Mouse (Mus musculus): ENCODE data around the gene Maml3. TPM values are rescaled to one million over a fixed set of nuclear protein-coding genes. Genes with fewer than 3 reads are reported as not detected.

Maml3 gene
- polyA plus RNA-seq, 1 experiment from 2014 or later, result 1.5 TPM

DNA sequence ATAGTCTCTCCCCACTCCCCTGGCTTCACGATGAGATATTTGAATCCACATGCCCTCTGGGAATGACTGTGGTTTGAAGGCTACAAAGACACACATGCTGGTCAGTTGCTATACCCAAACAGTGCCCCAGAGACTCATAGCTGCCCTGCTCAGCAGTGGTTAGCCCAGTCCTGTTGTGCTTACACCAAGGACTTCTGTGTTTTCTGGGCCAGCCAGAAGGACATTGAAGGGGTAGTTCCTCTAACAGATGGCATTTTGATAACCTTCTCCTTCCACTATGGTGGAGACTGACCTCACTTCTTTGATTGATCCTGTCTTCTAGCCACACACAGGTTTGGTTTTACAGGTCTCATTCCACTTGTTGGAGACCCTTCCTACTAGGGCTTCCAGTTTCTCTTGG, 189.5 kb downstream of the Maml3 start:
- H3K27ac ChIP-seq, result peak overlapping the region; percentile 58; the same call in 1 of the 2 replicates

DNA sequence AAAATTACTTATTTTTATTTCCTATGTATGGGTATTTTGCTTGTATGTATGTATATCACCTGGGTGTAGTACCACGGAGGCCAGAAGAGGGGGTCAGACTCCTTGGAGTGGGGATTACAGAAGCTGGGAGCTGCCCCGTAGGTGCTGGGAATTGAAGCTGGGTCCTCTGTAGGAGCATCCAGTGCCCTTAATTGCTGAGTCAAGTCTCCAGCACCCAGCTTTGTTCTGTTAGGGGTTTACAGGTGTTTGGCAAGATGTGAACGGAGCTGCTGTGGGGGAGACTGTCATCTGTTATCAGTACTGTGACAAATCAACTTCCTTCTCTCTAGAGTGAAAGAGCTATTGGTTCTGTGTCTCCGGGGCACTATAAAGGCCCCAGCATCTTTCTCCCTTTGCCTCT, 190.0 kb downstream of the Maml3 start:
- Histone ChIP-seq H3K4me3 (no peak overlapping the region), H3K27me3 (replicated peaks) (no peaks in the 10 kb centered on the region), H3K4me2 (no peak overlapping the region), H3K9ac (no peak overlapping the region), H3K9me3 (replicated peaks) (no peaks in the 10 kb centered on the region), H3K4me1 (peaks cover 26% of the 10 kb centered on the region), H3K36me3 (no peaks in the 10 kb centered on the region), H3K27ac (no peak overlapping the region)
- 46% methylated on average over 4 of the region's 4 CpGs for WGBS (ENCODE audit: insufficient replicate concordance)
- no peak for ATAC-seq

More for the DNA sequence above, 189.5 kb downstream of the Maml3 start:
- peak overlapping the region; percentile 12; the same call in 1 of the 2 replicates for H3K4me2 ChIP-seq
- H3K27me3 ChIP-seq (replicated peaks), result no peaks in the 10 kb centered on the region
- no peak overlapping the region for H3K4me3 ChIP-seq
- 63% methylated on average over 1 of the region's 1 CpGs for WGBS (ENCODE audit: insufficient replicate concordance)
- H3K36me3 ChIP-seq, result no peaks in the 10 kb centered on the region
- no peaks in the 10 kb centered on the region for H3K9me3 ChIP-seq (replicated peaks)
- 0 out of 2 replicates have a peak, but pooled peaks have one; percentile 8 for ATAC-seq
- H3K4me1 ChIP-seq, result peaks cover 26% of the 10 kb centered on the region
- H3K9ac ChIP-seq, result no peak overlapping the region

DNA sequence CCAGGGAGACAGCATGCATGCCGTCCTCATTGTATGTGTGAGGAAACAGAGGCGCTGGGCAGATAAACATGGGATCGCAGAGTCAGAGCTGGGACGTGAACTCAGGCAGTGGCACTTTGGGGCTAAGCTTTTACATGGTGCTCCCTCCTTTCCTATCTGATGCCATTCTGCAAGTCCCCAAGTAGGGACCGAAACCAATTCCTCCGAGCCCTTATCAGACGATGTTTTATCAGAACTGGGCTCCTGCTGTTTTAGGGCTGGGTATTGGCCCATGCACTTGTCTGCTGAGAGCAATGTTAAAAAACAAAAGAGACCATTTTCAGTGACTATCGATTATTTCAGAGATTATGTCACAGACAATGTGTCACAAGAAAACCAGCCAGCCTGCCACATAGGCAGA, 191.4 kb downstream of the Maml3 start:
- 47% methylated on average over 8 of the region's 8 CpGs for WGBS (ENCODE audit: insufficient replicate concordance)
- ATAC-seq, result no peak
- Histone ChIP-seq H3K4me1 (peaks cover 26% of the 10 kb centered on the region), H3K27ac (no peak overlapping the region), H3K27me3 (replicated peaks) (no peaks in the 10 kb centered on the region), H3K4me2 (no peak overlapping the region), H3K9ac (no peak overlapping the region), H3K4me3 (no peak overlapping the region), H3K36me3 (no peaks in the 10 kb centered on the region), H3K9me3 (replicated peaks) (no peaks in the 10 kb centered on the region)

- Histone ChIP-seq H3K27ac (no peak overlapping the region), H3K27me3 (replicated peaks) (no peaks in the 10 kb centered on the region), H3K9me3 (replicated peaks) (no peaks in the 10 kb centered on the region), H3K9ac (no peak overlapping the region), H3K36me3 (no peaks in the 10 kb centered on the region), H3K4me1 (peaks cover 26% of the 10 kb centered on the region), H3K4me3 (no peak overlapping the region), H3K4me2 (no peak overlapping the region)
- 73% methylated on average over 8 of the region's 8 CpGs for WGBS (ENCODE audit: insufficient replicate concordance)
- ATAC-seq, result no peak
Measured at GRCm38 (mm10) chr3:51912214-51912613, 192.7 kb downstream of the Maml3 start.

DNA sequence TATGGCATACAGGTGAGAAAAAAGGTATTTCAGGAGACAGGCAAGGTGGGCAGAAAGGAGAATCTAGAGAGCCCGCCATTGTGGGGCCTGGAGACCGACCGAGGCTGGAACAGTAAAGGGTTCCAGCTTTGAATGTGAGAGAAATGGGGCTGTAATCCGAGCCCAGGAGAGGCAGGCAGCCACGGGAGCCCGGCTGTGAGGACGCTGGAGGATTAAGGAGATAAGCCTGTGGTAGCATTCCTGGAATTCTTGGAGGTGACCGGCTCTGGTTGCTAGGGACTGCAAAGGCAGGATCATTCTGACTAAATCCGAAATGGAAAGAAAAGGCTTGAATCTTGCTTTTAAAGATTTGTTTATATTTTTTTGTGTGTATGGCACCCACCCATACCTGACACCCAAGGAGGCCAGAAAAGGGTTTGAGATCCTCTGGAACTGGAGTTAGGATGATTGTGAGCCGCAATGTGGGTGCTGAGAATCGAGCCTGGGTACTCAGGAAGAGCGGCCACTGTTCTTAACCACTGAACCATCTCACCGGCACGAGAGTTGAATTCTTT, 196.4 kb downstream of the Maml3 start:
- H3K4me2 ChIP-seq, result no peak overlapping the region
- 55% methylated on average over 14 of the region's 14 CpGs for WGBS (ENCODE audit: insufficient replicate concordance)
- no peak for ATAC-seq
- no peak overlapping the region for H3K4me3 ChIP-seq
- H3K36me3 ChIP-seq, result no peaks in the 10 kb centered on the region
- no peak overlapping the region for H3K9ac ChIP-seq
- H3K27me3 ChIP-seq (replicated peaks), result no peaks in the 10 kb centered on the region
- peaks cover 3% of the 10 kb centered on the region; the same call in 1 of the 2 replicates for H3K4me1 ChIP-seq
- no peak overlapping the region for H3K27ac ChIP-seq
- H3K9me3 ChIP-seq (replicated peaks), result no peaks in the 10 kb centered on the region

DNA sequence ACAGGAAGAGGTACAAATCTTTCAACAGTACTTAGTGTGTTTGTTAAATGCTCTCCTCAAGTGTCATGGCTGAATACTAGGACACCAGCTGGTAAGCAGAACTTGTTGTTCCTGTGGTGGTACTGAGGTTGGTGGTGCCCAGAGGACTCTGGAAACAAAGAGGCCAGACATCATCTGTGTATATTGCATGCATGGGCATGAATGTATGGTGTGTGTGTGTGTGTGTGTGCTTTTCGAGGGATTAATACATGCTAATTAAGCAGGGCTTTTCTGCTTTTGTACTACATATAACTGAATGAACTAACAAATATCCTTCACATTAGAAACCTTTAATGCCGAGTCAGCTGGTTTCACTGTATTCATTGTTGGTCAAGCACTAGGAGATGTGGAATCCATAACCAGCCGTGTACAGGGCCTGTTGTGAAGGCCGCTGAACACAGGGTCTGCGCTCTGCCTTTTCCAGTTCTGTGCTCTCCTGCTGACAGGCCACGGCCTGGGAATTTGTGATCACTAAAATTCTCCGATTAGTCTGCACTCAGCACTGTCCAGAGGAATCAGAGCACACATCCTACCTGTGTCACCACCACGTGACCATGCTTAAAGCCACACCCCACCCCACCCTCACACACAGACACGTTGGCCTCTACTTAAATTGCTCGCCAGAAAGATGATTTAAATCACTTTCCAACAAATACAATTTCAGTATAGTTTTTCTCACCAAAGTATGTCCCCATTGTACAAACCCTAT, 197.6 kb downstream of the Maml3 start:
- Histone ChIP-seq H3K36me3 (no peaks in the 10 kb centered on the region), H3K9me3 (replicated peaks) (no peaks in the 10 kb centered on the region), H3K4me1 (no peaks in the 10 kb centered on the region), H3K9ac (no peak overlapping the region), H3K27me3 (replicated peaks) (no peaks in the 10 kb centered on the region), H3K27ac (no peak overlapping the region), H3K4me3 (no peak overlapping the region), H3K4me2 (no peak overlapping the region)
- 67% methylated on average over 10 of the region's 10 CpGs for WGBS (ENCODE audit: insufficient replicate concordance)
- ATAC-seq, result no peak

DNA sequence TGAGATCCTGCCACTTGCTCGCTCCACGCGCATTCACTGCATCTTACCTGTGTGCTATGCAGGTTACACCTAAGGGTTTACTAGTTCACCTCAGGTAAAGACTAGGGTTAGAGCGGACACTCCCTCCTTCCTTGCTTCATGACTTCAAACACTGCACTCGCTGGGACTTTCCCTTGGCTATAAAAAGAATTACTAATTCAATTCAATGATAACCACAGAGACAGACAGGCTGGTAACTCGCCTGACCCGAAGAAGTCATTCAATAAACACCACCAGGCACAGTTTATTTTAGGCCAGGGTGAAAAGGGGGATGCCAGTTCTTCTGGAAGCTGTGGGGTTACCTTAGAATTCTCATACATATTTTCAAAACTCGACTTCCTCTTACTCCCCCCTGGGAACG, 199.0 kb downstream of the Maml3 start:
- H3K27ac ChIP-seq, result no peak overlapping the region
- no peak overlapping the region for H3K9ac ChIP-seq
- no peak overlapping the region for H3K4me2 ChIP-seq
- H3K9me3 ChIP-seq (replicated peaks), result no peaks in the 10 kb centered on the region
- H3K4me1 ChIP-seq, result peaks cover 4% of the 10 kb centered on the region; the same call in 1 of the 2 replicates
- no peaks in the 10 kb centered on the region for H3K36me3 ChIP-seq
- no peaks in the 10 kb centered on the region for H3K27me3 ChIP-seq (replicated peaks)
- WGBS (ENCODE audit: insufficient replicate concordance), result 57% methylated on average over 9 of the region's 9 CpGs
- no peak for ATAC-seq
- no peak overlapping the region for H3K4me3 ChIP-seq

- H3K4me1 ChIP-seq, result peaks cover 14% of the 10 kb centered on the region
- WGBS (ENCODE audit: insufficient replicate concordance), result 74% methylated on average over 12 of the region's 12 CpGs
- ATAC-seq, result no peak
Measured at GRCm38 (mm10) chr3:51904357-51904855, 200.5 kb downstream of the Maml3 start.

GRCm38 (mm10) chr3:51901151-51901550, 203.7 kb downstream of the Maml3 start:
- WGBS (ENCODE audit: insufficient replicate concordance), result 14% methylated on average over 2 of the region's 2 CpGs
- Histone ChIP-seq H3K4me1 (peaks cover 14% of the 10 kb centered on the region), H3K4me2 (no peak overlapping the region), H3K9me3 (replicated peaks) (no peaks in the 10 kb centered on the region), H3K9ac (no peak overlapping the region), H3K4me3 (no peak overlapping the region), H3K36me3 (no peaks in the 10 kb centered on the region), H3K27me3 (replicated peaks) (no peaks in the 10 kb centered on the region), H3K27ac (no peak overlapping the region)
- no peak for ATAC-seq

More at GRCm38 (mm10) chr3:51904357-51904855, 200.5 kb downstream of the Maml3 start:
- Histone ChIP-seq H3K36me3 (no peaks in the 10 kb centered on the region), H3K4me2 (no peak overlapping the region), H3K9ac (no peak overlapping the region), H3K9me3 (replicated peaks) (no peaks in the 10 kb centered on the region), H3K4me3 (no peak overlapping the region), H3K27ac (no peak overlapping the region), H3K27me3 (replicated peaks) (no peaks in the 10 kb centered on the region)

DNA sequence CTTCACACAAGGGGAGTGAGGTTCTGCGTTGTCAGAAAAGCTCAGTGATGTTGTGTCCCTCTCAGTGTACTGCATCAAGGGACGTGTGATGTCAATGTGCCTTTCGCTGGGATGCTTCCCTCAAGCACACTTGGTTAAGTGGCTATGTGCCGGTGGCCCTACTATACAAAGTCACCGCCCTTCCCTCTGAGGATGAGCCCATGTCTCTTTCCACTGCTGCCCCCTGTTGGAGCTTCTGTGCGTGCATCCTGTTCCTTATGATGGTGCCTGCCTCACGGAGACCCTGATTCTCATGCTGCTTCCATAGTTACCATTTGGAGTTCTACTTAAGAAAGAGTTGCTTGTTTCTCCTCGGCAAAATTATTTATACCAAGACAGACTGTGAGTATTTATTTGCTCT, 210.4 kb downstream of the Maml3 start:
- no peak overlapping the region for H3K4me2 ChIP-seq
- H3K9ac ChIP-seq, result no peak overlapping the region
- WGBS (ENCODE audit: insufficient replicate concordance), result 57% methylated on average over 8 of the region's 8 CpGs
- no peaks in the 10 kb centered on the region for H3K9me3 ChIP-seq (replicated peaks)
- H3K27me3 ChIP-seq (replicated peaks), result no peaks in the 10 kb centered on the region
- H3K36me3 ChIP-seq, result no peaks in the 10 kb centered on the region
- no peak overlapping the region for H3K4me3 ChIP-seq
- no peak overlapping the region for H3K27ac ChIP-seq
- ATAC-seq, result no peak
- H3K4me1 ChIP-seq, result peaks cover 4% of the 10 kb centered on the region; the same call in 1 of the 2 replicates

DNA sequence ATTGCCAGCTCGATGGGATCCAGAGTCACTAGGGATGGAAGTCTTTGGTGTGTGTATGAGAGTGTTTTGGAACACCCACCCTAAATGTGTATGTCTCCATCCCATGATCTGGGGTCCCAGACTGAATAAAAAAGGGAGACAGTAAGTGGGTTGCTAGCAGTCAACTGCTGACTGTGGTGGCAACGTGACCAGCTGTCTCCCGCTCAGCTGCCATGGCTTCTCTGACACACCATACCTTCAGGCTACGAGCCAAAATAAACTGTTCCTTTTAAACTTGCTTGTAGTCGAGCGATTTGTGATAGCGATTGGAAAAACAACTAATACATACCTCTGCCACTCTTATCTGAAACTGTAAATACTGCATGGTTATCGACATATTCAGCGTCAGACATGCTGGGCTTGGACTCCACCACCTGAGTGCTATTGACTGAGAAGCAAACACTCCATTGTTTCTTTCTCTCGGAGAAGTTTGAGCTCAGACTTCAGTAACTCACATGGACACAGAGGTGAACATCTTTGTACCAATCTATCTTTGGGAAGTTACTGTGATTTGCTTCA, 213.2 kb downstream of the Maml3 start:
- Histone ChIP-seq H3K9me3 (replicated peaks) (no peaks in the 10 kb centered on the region), H3K27ac (no peak overlapping the region), H3K4me1 (peaks cover 21% of the 10 kb centered on the region), H3K9ac (no peak overlapping the region), H3K27me3 (replicated peaks) (no peaks in the 10 kb centered on the region), H3K4me2 (no peak overlapping the region), H3K36me3 (no peaks in the 10 kb centered on the region), H3K4me3 (no peak overlapping the region)
- ATAC-seq, result no peak
- 68% methylated on average over 10 of the region's 10 CpGs for WGBS (ENCODE audit: insufficient replicate concordance)

DNA sequence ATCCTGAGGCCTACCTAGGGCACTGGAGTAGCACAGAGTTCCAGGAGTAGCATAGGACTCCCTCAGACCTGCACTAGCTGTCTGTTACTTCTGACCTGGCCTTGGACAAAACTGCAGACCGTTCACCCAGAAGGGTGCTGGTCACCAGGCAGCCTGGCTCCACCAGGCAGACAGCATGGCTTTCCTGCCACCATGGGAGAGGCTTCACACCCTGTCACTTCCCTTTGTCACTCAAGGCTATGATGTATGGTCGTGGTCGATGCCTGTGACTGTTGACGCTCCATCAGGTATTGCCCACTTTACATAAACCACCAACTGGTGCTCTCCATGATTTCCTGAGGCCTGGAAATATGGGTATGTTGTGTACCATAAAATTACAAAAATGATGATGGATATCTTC, 214.7 kb downstream of the Maml3 start:
- no peak for ATAC-seq
- Histone ChIP-seq H3K27ac (no peak overlapping the region), H3K9ac (no peak overlapping the region), H3K27me3 (replicated peaks) (no peaks in the 10 kb centered on the region), H3K4me3 (no peak overlapping the region), H3K9me3 (replicated peaks) (no peaks in the 10 kb centered on the region), H3K4me2 (no peak overlapping the region), H3K4me1 (peaks cover 21% of the 10 kb centered on the region), H3K36me3 (no peaks in the 10 kb centered on the region)
- WGBS (ENCODE audit: insufficient replicate concordance), result 40% methylated on average over 4 of the region's 4 CpGs

Measured in liver, embryonic 12.5 days (tissue).